Mouse (Mus musculus): ENCODE data around the gene Aicda.

- TF ChIP-seq POLR2A (IDR thresholded peaks at IDR 0.05; ENCODE audit: insufficient read length, low read depth) (no peak), TCF12 (IDR thresholded peaks at IDR 0.05; ENCODE audit: insufficient read depth, poor library complexity, severe bottlenecking) (no peak), E2F4 (IDR thresholded peaks at IDR 0.05; ENCODE audit: insufficient read depth) (no peak), CEBPB (IDR thresholded peaks at IDR 0.05; ENCODE audit: insufficient read depth, poor library complexity, severe bottlenecking) (no peak), USF1 (IDR thresholded peaks at IDR 0.05; ENCODE audit: low read depth) (no peak), MYOG (IDR thresholded peaks at IDR 0.05; ENCODE audit: control insufficient read depth in 1 of 3, insufficient read depth in 1 of 3, insufficient read length in 2 of 3, low read depth in 2 of 3) (no peak)
These were observed 54.1 kb downstream of the Aicda start for GRCm38 (mm10) chr6:122607700-122608099.
